Mouse (Mus musculus): Measurements from ENCODE around the gene Ssbp2.

DNA sequence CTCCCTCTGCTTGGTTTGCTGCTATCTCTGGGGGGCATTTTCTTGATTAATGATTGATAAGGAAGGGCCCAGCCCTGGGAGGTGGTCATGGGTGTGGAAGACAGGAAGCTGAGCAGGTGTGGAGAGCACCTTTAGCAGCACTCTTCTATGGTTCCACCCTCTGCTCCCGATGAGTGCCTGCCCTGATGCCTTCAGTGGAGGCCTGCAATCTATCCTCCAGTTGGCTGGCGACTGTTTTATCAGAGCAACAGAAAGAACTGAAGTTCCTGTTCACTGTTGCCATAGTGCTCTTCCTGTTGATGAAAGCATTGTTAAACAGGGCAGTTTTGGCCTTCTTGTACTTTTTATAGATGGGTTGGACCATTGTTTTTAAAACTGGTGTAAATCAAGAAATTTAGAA lies 49.4 kb downstream of the Ssbp2 start:
- no peak for TF ChIP-seq CTCF (IDR thresholded peaks at IDR 0.05; ENCODE audit: low read depth, low read length)
- no peak for TF ChIP-seq TAL1 (conservative IDR thresholded peaks at IDR 0.05; ENCODE audit: low read depth, low read length)
- TF ChIP-seq GATA1 (IDR thresholded peaks at IDR 0.05; ENCODE audit: borderline replicate concordance, low read length), result no peak
- TF ChIP-seq POLR2AphosphoS5 (IDR thresholded peaks at IDR 0.05; ENCODE audit: insufficient replicate concordance, low read depth, low read length), result no peak
- TF ChIP-seq GATA2 (IDR thresholded peaks at IDR 0.05; ENCODE audit: borderline replicate concordance, low read depth, low read length), result no peak

Measured in G1E (cell line).